Mouse (Mus musculus) retina, postnatal 1 day (tissue): ENCODE measurements around the gene Chst15.

ENCODE experiments used
- DNase-seq: peaks from one replicate; pipeline ENCODE4 v3.0.0-alpha.2; 2012

Gene Chst15

GRCm38 (mm10) chr7:132223452-132224141, 93.4 kb downstream of the Chst15 start:
- peak; percentile 46 for DNase-seq

- DNase-seq: no peak
Observed at GRCm38 (mm10) chr7:132214031-132214430, 103.0 kb downstream of the Chst15 start.

GRCm38 (mm10) chr7:132213460-132213859, 103.6 kb downstream of the Chst15 start:
- DNase-seq: peak; percentile 77

GRCm38 (mm10) chr7:132211920-132212701, 104.9 kb downstream of the Chst15 start:
- DNase-seq: no peak

GRCm38 (mm10) chr7:132210616-132211015, 106.4 kb downstream of the Chst15 start:
- no peak for DNase-seq

- DNase-seq: no peak
Observed at GRCm38 (mm10) chr7:132208946-132209651, 107.9 kb downstream of the Chst15 start.

GRCm38 (mm10) chr7:132204073-132204612, 112.9 kb downstream of the Chst15 start:
- no peak for DNase-seq

GRCm38 (mm10) chr7:132199686-132200085, 117.3 kb downstream of the Chst15 start:
- no peak for DNase-seq

- DNase-seq: no peak
Observed at GRCm38 (mm10) chr7:132198806-132199205, 118.2 kb downstream of the Chst15 start.

GRCm38 (mm10) chr7:132197817-132198475, 119.1 kb downstream of the Chst15 start:
- no peak for DNase-seq

GRCm38 (mm10) chr7:132196581-132196980, 120.4 kb downstream of the Chst15 start:
- no peak for DNase-seq

GRCm38 (mm10) chr7:132193606-132194005, 123.4 kb downstream of the Chst15 start:
- DNase-seq: no peak

GRCm38 (mm10) chr7:132187456-132187855, 129.6 kb downstream of the Chst15 start:
- DNase-seq: no peak
